Mouse (Mus musculus): Measurements from ENCODE around the gene Cacnb3. TPM values are rescaled to one million over a fixed set of nuclear protein-coding genes. Genes with fewer than 3 reads are reported as not detected.

Cacnb3 gene
- polyA plus RNA-seq, 1 experiment from 2014 or later, result 36.6 TPM

GRCm38 (mm10) chr15:98664042-98664907 lies 33.6 kb downstream of the Cacnb3 start:
- Histone ChIP-seq H3K4me2 (no peak overlapping the region), H3K9ac (no peak overlapping the region), H3K4me1 (peaks cover 13% of the 10 kb centered on the region), H3K9me3 (replicated peaks) (no peaks in the 10 kb centered on the region), H3K27ac (no peak overlapping the region), H3K36me3 (peaks cover 11% of the 10 kb centered on the region; the same call in 1 of the 2 replicates), H3K4me3 (replicated peaks) (no peak overlapping the region), H3K27me3 (no peaks in the 10 kb centered on the region)
- WGBS, result 81% methylated on average over 11 of the region's 11 CpGs
- no peak for ATAC-seq (replicated peaks; ENCODE audit: low FRiP score)

DNA sequence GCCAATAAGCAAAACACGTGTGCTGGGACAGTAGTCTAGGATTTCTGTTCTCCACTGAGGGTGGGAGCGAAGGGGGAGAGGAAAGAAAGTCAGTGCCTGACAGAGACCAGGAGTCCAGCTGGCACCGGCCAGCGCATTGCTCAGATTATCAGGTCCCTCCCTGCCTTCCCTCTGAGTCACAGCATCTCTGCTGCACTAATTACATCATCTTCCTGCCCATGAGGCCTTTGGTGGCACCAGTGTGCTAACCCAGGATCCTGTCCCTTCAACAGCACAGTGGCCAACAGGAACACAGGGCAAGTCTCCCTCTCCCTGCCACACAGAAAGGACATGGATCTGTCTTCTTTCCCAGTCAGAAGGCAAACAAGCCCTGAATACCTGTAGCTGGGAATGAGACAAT lies 42.0 kb downstream of the Cacnb3 start:
- H3K27ac ChIP-seq, result no peak overlapping the region
- WGBS, result 70% methylated on average over 4 of the region's 4 CpGs
- no peak overlapping the region for H3K4me3 ChIP-seq (replicated peaks)
- H3K9ac ChIP-seq, result no peak overlapping the region
- peaks cover 33% of the 10 kb centered on the region for H3K4me1 ChIP-seq
- H3K4me2 ChIP-seq, result no peak overlapping the region
- H3K36me3 ChIP-seq, result no peaks in the 10 kb centered on the region
- H3K27me3 ChIP-seq, result peaks cover 51% of the 10 kb centered on the region
- no peaks in the 10 kb centered on the region for H3K9me3 ChIP-seq (replicated peaks)
- ATAC-seq (replicated peaks; ENCODE audit: low FRiP score), result no peak

DNA sequence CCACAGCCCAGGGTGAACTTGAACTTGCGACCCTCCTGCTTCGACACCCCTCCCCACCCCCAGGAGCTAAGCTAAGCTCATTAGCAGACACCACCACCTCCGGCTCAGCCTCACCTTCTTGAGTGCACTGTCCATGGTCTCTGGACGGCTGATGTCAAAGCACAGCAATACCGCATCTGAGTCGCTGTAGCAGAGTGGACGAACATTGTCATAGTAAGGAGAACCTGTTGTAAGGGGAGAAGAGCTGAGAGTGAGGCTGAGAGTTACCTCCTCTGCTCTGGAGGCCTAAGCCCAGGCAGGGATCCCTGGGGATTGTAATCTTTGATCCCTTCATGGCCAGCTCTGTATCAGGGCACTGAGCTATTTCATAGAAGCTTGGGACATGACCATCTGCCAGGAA lies 43.1 kb downstream of the Cacnb3 start:
- Histone ChIP-seq H3K27ac (no peak overlapping the region), H3K27me3 (peaks cover 54% of the 10 kb centered on the region), H3K9me3 (replicated peaks) (no peaks in the 10 kb centered on the region), H3K4me1 (peaks cover 34% of the 10 kb centered on the region), H3K4me2 (no peak overlapping the region), H3K36me3 (no peaks in the 10 kb centered on the region), H3K9ac (no peak overlapping the region), H3K4me3 (replicated peaks) (no peak overlapping the region)
- ATAC-seq (replicated peaks; ENCODE audit: low FRiP score), result no peak
- 82% methylated on average over 7 of the region's 7 CpGs for WGBS

- Histone ChIP-seq H3K9me3 (replicated peaks) (no peaks in the 10 kb centered on the region), H3K27ac (no peak overlapping the region), H3K36me3 (no peaks in the 10 kb centered on the region), H3K4me2 (peak overlapping the region; percentile 70), H3K4me1 (peaks cover 34% of the 10 kb centered on the region), H3K9ac (no peak overlapping the region), H3K4me3 (replicated peaks) (no peak overlapping the region), H3K27me3 (peaks cover 60% of the 10 kb centered on the region)
- 17% methylated on average over 7 of the region's 7 CpGs for WGBS
- ATAC-seq (replicated peaks; ENCODE audit: low FRiP score), result no peak
Observed at GRCm38 (mm10) chr15:98674284-98674993, 43.8 kb downstream of the Cacnb3 start.

GRCm38 (mm10) chr15:98674994-98675545 lies 44.4 kb downstream of the Cacnb3 start:
- 9% methylated on average over 11 of the region's 11 CpGs for WGBS
- Histone ChIP-seq H3K9ac (no peak overlapping the region), H3K4me1 (peaks cover 34% of the 10 kb centered on the region), H3K36me3 (no peaks in the 10 kb centered on the region), H3K27me3 (peaks cover 63% of the 10 kb centered on the region), H3K9me3 (replicated peaks) (no peaks in the 10 kb centered on the region), H3K4me3 (replicated peaks) (peak overlapping the region; percentile 38), H3K4me2 (peak overlapping the region; percentile 70), H3K27ac (no peak overlapping the region)
- ATAC-seq (replicated peaks; ENCODE audit: low FRiP score), result no peak

- Histone ChIP-seq H3K9me3 (replicated peaks) (no peaks in the 10 kb centered on the region), H3K36me3 (no peaks in the 10 kb centered on the region), H3K27ac (no peak overlapping the region), H3K4me3 (replicated peaks) (peak overlapping the region; percentile 38), H3K4me2 (peak overlapping the region; percentile 70), H3K4me1 (peaks cover 34% of the 10 kb centered on the region), H3K27me3 (peaks cover 60% of the 10 kb centered on the region), H3K9ac (no peak overlapping the region)
- no peak for ATAC-seq (replicated peaks; ENCODE audit: low FRiP score)
- 3% methylated on average over 14 of the region's 14 CpGs for WGBS
Observed at GRCm38 (mm10) chr15:98675634-98676250, 45.1 kb downstream of the Cacnb3 start.

DNA sequence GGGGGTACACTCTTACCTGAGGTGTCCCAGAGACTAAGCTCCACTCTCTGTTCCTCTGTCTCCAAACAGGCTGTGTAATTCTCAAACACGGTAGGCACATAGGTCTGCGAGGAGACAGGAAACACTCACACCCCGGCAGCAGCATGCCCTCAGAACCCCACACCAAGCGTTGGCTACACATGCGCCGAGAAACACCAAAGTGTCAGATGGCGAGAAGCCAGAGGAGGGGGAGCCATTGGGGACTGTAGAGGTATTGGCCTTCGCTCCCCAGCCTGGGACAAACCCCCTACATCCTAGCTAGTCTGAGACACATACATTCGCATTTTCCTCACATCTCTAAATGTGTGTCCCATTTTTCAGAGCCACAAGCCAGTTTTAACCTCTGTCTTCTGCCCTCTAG lies 45.8 kb downstream of the Cacnb3 start:
- H3K9me3 ChIP-seq (replicated peaks), result no peaks in the 10 kb centered on the region

DNA sequence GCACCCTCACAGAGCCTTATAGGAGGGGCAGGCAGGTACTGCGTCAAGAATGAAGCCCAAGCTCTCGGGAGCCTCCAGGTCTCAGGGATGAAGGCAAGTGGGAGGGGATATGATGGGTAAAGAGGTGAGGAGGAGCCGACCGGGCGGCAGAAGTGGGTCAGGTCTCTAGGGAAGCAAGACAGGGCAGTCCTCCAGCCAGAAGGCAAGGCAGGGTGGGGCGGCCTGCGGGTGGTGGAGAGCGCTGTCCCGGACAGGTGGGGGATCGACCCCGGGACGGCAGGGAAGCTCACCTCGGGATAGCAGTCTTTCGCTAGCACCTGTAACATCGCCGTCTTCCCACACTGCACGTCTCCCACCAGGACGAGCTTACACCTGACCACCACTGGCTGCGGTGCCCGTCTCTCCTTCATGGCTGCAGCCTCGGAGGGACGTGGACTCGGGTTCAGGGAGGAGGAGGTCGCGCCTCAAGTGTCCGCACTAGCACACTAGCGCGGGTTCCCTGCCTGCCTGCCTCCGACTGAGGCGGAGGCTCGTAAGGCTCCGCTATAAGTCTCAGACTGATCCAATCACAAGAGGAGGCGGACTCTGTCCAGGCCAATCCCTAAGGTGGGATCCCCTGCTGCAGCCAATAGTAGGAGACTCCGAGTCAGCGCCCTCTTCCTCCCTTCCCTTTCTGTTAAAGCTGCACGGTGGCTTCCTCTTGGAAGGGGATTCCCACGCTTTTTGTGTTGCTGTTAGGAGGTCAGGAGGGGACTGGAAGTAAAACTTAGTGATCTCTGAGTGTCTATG lies 46.5 kb downstream of the Cacnb3 start, which contains the start of gene Rnd1:
Gene Rnd1 (minus strand): TSS at position 522 of the 789 bp plus-strand sequence.
- no peak within 1 kb of the TSS for H3K9ac ChIP-seq
- no peak within 1 kb of the TSS for H3K27ac ChIP-seq
- H3K36me3 ChIP-seq, result no peaks in the 10 kb centered on the region
- peaks cover 73% of the 10 kb centered on the region for H3K27me3 ChIP-seq
- H3K4me3 ChIP-seq (replicated peaks), result peak within 1 kb of the TSS; percentile 38
- WGBS, result under 1% methylated on average over 36 of the region's 37 CpGs
- H3K4me1 ChIP-seq, result peaks cover 34% of the 10 kb centered on the region
- H3K4me2 ChIP-seq, result peak within 1 kb of the TSS; percentile 70
- ATAC-seq (replicated peaks; ENCODE audit: low FRiP score), result peak; percentile 96
- no peaks in the 10 kb centered on the region for H3K9me3 ChIP-seq (replicated peaks)

More for the DNA sequence above, 45.8 kb downstream of the Cacnb3 start:
- no peak overlapping the region for H3K9ac ChIP-seq
- H3K36me3 ChIP-seq, result no peaks in the 10 kb centered on the region
- H3K4me1 ChIP-seq, result peaks cover 34% of the 10 kb centered on the region
- H3K4me3 ChIP-seq (replicated peaks), result peak overlapping the region; percentile 38
- WGBS, result 2% methylated on average over 9 of the region's 9 CpGs
- peaks cover 67% of the 10 kb centered on the region for H3K27me3 ChIP-seq
- ATAC-seq (replicated peaks; ENCODE audit: low FRiP score), result no peak
- peak overlapping the region; percentile 70 for H3K4me2 ChIP-seq
- no peak overlapping the region for H3K27ac ChIP-seq

DNA sequence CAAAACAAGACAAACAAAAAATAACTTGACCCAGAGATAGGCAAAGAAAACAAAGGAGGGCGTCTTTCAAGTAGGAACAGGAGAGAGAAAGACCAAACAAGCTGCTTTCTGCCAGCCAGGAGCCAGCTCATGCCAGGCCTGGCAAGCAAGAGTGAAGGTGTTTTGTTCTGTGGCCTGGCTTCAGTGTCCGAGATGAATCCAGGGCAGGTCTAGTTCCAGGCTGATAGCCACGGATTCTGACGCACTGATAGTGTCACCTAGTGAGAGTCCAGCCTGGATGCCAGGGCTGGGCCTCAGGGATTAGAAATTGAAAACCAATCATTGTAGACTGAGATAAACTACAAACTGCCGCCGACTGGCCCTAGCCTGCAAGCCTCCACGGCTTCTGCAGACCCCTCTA lies 47.3 kb downstream of the Cacnb3 start:
- Histone ChIP-seq H3K4me2 (no peak overlapping the region), H3K27ac (no peak overlapping the region), H3K36me3 (no peaks in the 10 kb centered on the region), H3K4me3 (replicated peaks) (no peak overlapping the region), H3K27me3 (peaks cover 72% of the 10 kb centered on the region), H3K9me3 (replicated peaks) (no peaks in the 10 kb centered on the region), H3K4me1 (peaks cover 34% of the 10 kb centered on the region), H3K9ac (no peak overlapping the region)
- WGBS, result 67% methylated on average over 7 of the region's 7 CpGs
- no peak for ATAC-seq (replicated peaks; ENCODE audit: low FRiP score)

- H3K27me3 ChIP-seq, result peaks cover 48% of the 10 kb centered on the region
- WGBS, result 86% methylated on average over 8 of the region's 8 CpGs
Observed at GRCm38 (mm10) chr15:98680660-98681059, 50.0 kb downstream of the Cacnb3 start.

GRCm38 (mm10) chr15:98681633-98682032 lies 51.0 kb downstream of the Cacnb3 start:
- ATAC-seq (replicated peaks; ENCODE audit: low FRiP score), result no peak
- no peak overlapping the region for H3K27ac ChIP-seq
- H3K27me3 ChIP-seq, result peaks cover 39% of the 10 kb centered on the region
- H3K9me3 ChIP-seq (replicated peaks), result no peaks in the 10 kb centered on the region
- no peak overlapping the region for H3K4me2 ChIP-seq
- H3K4me1 ChIP-seq, result peaks cover 11% of the 10 kb centered on the region
- no peak overlapping the region for H3K9ac ChIP-seq
- H3K4me3 ChIP-seq (replicated peaks), result no peak overlapping the region
- H3K36me3 ChIP-seq, result no peaks in the 10 kb centered on the region
- 75% methylated on average over 7 of the region's 7 CpGs for WGBS

More at GRCm38 (mm10) chr15:98680660-98681059, 50.0 kb downstream of the Cacnb3 start:
- Histone ChIP-seq H3K4me2 (no peak overlapping the region), H3K9ac (no peak overlapping the region), H3K36me3 (no peaks in the 10 kb centered on the region), H3K9me3 (replicated peaks) (no peaks in the 10 kb centered on the region), H3K4me3 (replicated peaks) (no peak overlapping the region), H3K27ac (no peak overlapping the region), H3K4me1 (peaks cover 21% of the 10 kb centered on the region)
- no peak for ATAC-seq (replicated peaks; ENCODE audit: low FRiP score)
